In genomic region chr2:26399647-26400046, GRCm38 (mm10) we compare ENCODE assay signal across 10 mouse cellular contexts. TPM values are rescaled to one million over a fixed set of nuclear protein-coding genes. Genes with fewer than 3 reads are reported as not detected.
A peak's percentile ranks its signal among the peaks of the same experiment; 100 is the strongest.
DNase-seq lines count a peak whose midpoint lies in the region; TF ChIP-seq lines count a peak whose summit lies in the region.
"Had no signal": no experiment of that assay in that cellular context is flagged by ENCODE, and none has a peak within 500 bp of the region (broad histone marks: within the 10 kb centered on the region; RNA-seq: fewer than 3 reads in every experiment).

No protein-coding gene starts in this region.

- TF ChIP-seq CTCF in heart, adult 2 months (IDR thresholded peaks at IDR 0.05) = no peak

- intact Hi-C loops in gastrocnemius, postnatal 36 days (cut with DNase I) = no loop called here
- intact Hi-C loops in heart, adult 2 months (cut with DNase I) = no loop called here

- peak; percentile 85; the same call in 1 of the 2 replicates for TF ChIP-seq EP300 in heart, adult 2 months (IDR thresholded peaks at IDR 0.05; ENCODE audit: insufficient read depth, low read depth, low read length)

- H3K9ac ChIP-seq in heart, adult 2 months (ENCODE audit: low read depth, low read length) = no peak overlapping the region

- peak; percentile 23; the same call in 1 of the 2 replicates for TF ChIP-seq POLR2A in heart, adult 2 months (IDR thresholded peaks at IDR 0.05; ENCODE audit: insufficient read depth, low read depth, low read length)

- no peak overlapping the region for H3K4me3 ChIP-seq in heart, adult 2 months

- 19% methylated on average over 5 of the region's 5 CpGs for WGBS in heart, adult 2 months

- peak overlapping the region; percentile 57 for H3K27ac ChIP-seq in heart, adult 2 months
- H3K27ac ChIP-seq: macrophage had no signal

- DNase-seq in gastrocnemius, adult 18-20 months (ENCODE audit: low spot score) = peak; percentile 47
- DNase-seq in gastrocnemius, postnatal 36 days = no peak
- DNase-seq in 416B (ENCODE audit: low read depth) = peak; percentile 22
- DNase-seq in heart, adult 2 months = peak in 1 of 2 experiments; percentile 79
- DNase-seq in kidney, postnatal 14 days = peak; percentile 42
- no peak for DNase-seq in left cerebral cortex, adult 18-20 months (ENCODE audit: low spot score in 2 of 2)
- no peak for DNase-seq in left cerebral cortex, adult 11 months (ENCODE audit: low spot score)
- DNase-seq in right cerebral cortex, adult 2 months (ENCODE audit: low spot score in 2 of 2) = no peak
- DNase-seq: thymus, adult 2 months had no signal

- no peaks in the 10 kb centered on the region; the same call in 1 of the 2 replicates for H3K79me2 ChIP-seq in heart, adult 2 months (replicated peaks; ENCODE audit: control insufficient read depth, insufficient read depth, low read length)

- H3K4me1 ChIP-seq in heart, adult 2 months (ENCODE audit: control insufficient read depth, insufficient read depth, low read length) = peaks cover 5% of the 10 kb centered on the region

- no peaks in the 10 kb centered on the region for H3K36me3 ChIP-seq in heart, adult 2 months (ENCODE audit: control insufficient read depth, insufficient read depth, low read length)

- H3K27me3 ChIP-seq in heart, adult 2 months (ENCODE audit: control insufficient read depth, insufficient read depth, low read length) = no peaks in the 10 kb centered on the region

RNA-seq across cellular contexts. Expression of gene Inpp5e, which starts 9.4 kb away (rescaled TPM):
- 1 to 10 TPM; 8.6 to 9.2 TPM for total RNA-seq in gastrocnemius, adult 18-20 months (2021)
- total RNA-seq in gastrocnemius, postnatal 36 days (2021) = 1 to 10 TPM; 7.4 TPM
- 10 to 100 TPM; 15.8 to 16.3 TPM for total RNA-seq in heart, adult 2 months (2021)
- polyA plus RNA-seq in heart, adult 2 months (2012; rRNA removed) = 22.1 and 23.6 TPM in 2 replicates
- 10 to 100 TPM; 21.5 to 22.8 TPM for total RNA-seq in left cerebral cortex, adult 18-20 months (2021)

RNA-seq across cellular contexts. Expression of gene Pmpca, which starts 10.5 kb away (rescaled TPM):
- 100 to 1,000 TPM; 131 to 133 TPM for total RNA-seq in gastrocnemius, adult 18-20 months (2021)
- total RNA-seq in gastrocnemius, postnatal 36 days (2021) = 100 to 1,000 TPM; 137 TPM
- 100 to 1,000 TPM; 139 to 160 TPM for total RNA-seq in heart, adult 2 months (2021)
- 69.1 and 123 TPM in 2 replicates for polyA plus RNA-seq in heart, adult 2 months (2012; rRNA removed)
- total RNA-seq in left cerebral cortex, adult 18-20 months (2021) = 10 to 100 TPM; 91.5 to 95.8 TPM

RNA-seq across cellular contexts. Expression of gene Entr1, which starts 10.5 kb away (rescaled TPM):
- 10 to 100 TPM; 24.3 to 25.6 TPM for total RNA-seq in gastrocnemius, adult 18-20 months (2021)
- total RNA-seq in gastrocnemius, postnatal 36 days (2021) = 10 to 100 TPM; 22.5 to 24.0 TPM
- total RNA-seq in heart, adult 2 months (2021) = 10 to 100 TPM; 40.5 to 46.9 TPM
- polyA plus RNA-seq in heart, adult 2 months (2012; rRNA removed) = 59.7 and 85.6 TPM in 2 replicates
- 100 to 1,000 TPM; 139 to 145 TPM for total RNA-seq in left cerebral cortex, adult 18-20 months (2021)

RNA-seq across cellular contexts. Expression of gene Snapc4, which starts 19.2 kb away (rescaled TPM):
- total RNA-seq in gastrocnemius, adult 18-20 months (2021) = 1 to 10 TPM; 4.2 to 6.5 TPM
- total RNA-seq in gastrocnemius, postnatal 36 days (2021) = 1 to 10 TPM; 3.7 to 9.0 TPM
- 1 to 10 TPM; 7.2 to 9.5 TPM for total RNA-seq in heart, adult 2 months (2021)
- polyA plus RNA-seq in heart, adult 2 months (2012; rRNA removed) = 20.4 and 24.3 TPM in 2 replicates
- total RNA-seq in left cerebral cortex, adult 18-20 months (2021) = 10 to 100 TPM; 51.8 to 69.8 TPM

RNA-seq across cellular contexts. Expression of gene Card9, which starts 38.9 kb away (rescaled TPM):
- total RNA-seq in gastrocnemius, adult 18-20 months (2021) = under 1 TPM; 0.47 to 0.82 TPM
- total RNA-seq in gastrocnemius, postnatal 36 days (2021) = under 1 TPM; 0.44 to 0.82 TPM
- total RNA-seq in heart, adult 2 months (2021) = 1 to 10 TPM; 1.0 to 1.2 TPM
- 2.3 and 4.1 TPM in 2 replicates for polyA plus RNA-seq in heart, adult 2 months (2012; rRNA removed)
- 1 to 10 TPM; 1.2 to 2.6 TPM for total RNA-seq in left cerebral cortex, adult 18-20 months (2021)

Comparison
In these comparisons a context has a peak if more than half of its experiments do, and no peak if none do; other contexts are left out.
1. DNase-seq: peak in gastrocnemius, adult 18-20 months (single experiment), 416B (single experiment) and kidney, postnatal 14 days (single experiment); none in gastrocnemius, postnatal 36 days (0 of 2), left cerebral cortex, adult 18-20 months (0 of 2), left cerebral cortex, adult 11 months (single experiment) and right cerebral cortex, adult 2 months (0 of 2).